Mouse (Mus musculus) sigmoid colon, adult 10 weeks (tissue): ENCODE data around the gene Eno3. TPM values are rescaled to one million over a fixed set of nuclear protein-coding genes. Genes with fewer than 3 reads are reported as not detected.

ENCODE experiments used
- polyA plus RNA-seq: library from polyadenylated mRNA; stranded (reverse); fragments of 350-450 nt; fragmentation: Illumina TruSeq; extraction: RNeasy Lipid Tissue Mini Kit (QIAGEN cat#74804); gene quantifications from one replicate; pipeline ENCODE4 v1.2.3, GENCODE M21; 2014; ENCODE audit warnings: low read depth, low replicate concordance

Gene Eno3
- polyA plus RNA-seq = 22.6 TPM

GRCm38 (mm10) chr11:70656964-70657363, at the start of gene Eno3:
TSS of gene Eno3 (plus strand) at chr11:70657202.

GRCm38 (mm10) chr11:70615516-70616093, 41.4 kb upstream of the Eno3 start, which contains the start of gene 4930544D05Rik:
TSS of gene 4930544D05Rik (plus strand) at chr11:70615848.

GRCm38 (mm10) chr11:70619101-70619500, 37.9 kb upstream of the Eno3 start, which contains the start of gene Chrne:
TSS of gene Chrne (minus strand) at chr11:70619216.

GRCm38 (mm10) chr11:70638714-70639278, 18.2 kb upstream of the Eno3 start, which contains the start of gene Gp1ba:
TSS of gene Gp1ba (plus strand) at chr11:70639122.

GRCm38 (mm10) chr11:70646691-70647650, 10.0 kb upstream of the Eno3 start, which contains the start of the genes Rnf167 and Slc25a11:
TSS of gene Rnf167 (plus strand) at chr11:70647235.
TSS of gene Slc25a11 (minus strand) at chr11:70647479.

GRCm38 (mm10) chr11:70654198-70654922, 2.6 kb upstream of the Eno3 start, which contains the start of gene Pfn1:
TSS of gene Pfn1 (minus strand) at chr11:70654644.

GRCm38 (mm10) chr11:70668771-70669505, 11.9 kb downstream of the Eno3 start, which contains the start of gene Spag7:
TSS of gene Spag7 (minus strand) at chr11:70669416.

GRCm38 (mm10) chr11:70687601-70688199, 30.7 kb downstream of the Eno3 start, which contains the start of gene Camta2:
TSS of gene Camta2 (minus strand) at chr11:70688105.

GRCm38 (mm10) chr11:70699722-70700556, 42.9 kb downstream of the Eno3 start, which contains the start of the genes Inca1 and Kif1c:
TSS of gene Inca1 (minus strand) at chr11:70700155.
TSS of gene Kif1c (plus strand) at chr11:70700548.

Other genes with a start within 250 kb of the Eno3 start
- gene Pelp1, start 247.2 kb upstream of the Eno3 start, polyA plus RNA-seq = 6.3 TPM
- gene Arrb2, start 224.6 kb upstream of the Eno3 start, polyA plus RNA-seq = 0.47 TPM
- 8.1 TPM for gene Med11, start 205.3 kb upstream of the Eno3 start, polyA plus RNA-seq
- 0.28 TPM for gene Zmynd15, start 197.8 kb upstream of the Eno3 start, polyA plus RNA-seq
- 12.0 TPM for gene Cxcl16, start 197.2 kb upstream of the Eno3 start, polyA plus RNA-seq
- gene Tm4sf5, start 152.0 kb upstream of the Eno3 start, polyA plus RNA-seq = 1.6 TPM
- not detected for gene Vmo1, start 142.6 kb upstream of the Eno3 start, polyA plus RNA-seq
- not detected for gene Gltpd2, start 138.0 kb upstream of the Eno3 start, polyA plus RNA-seq
- 16.2 TPM for gene Psmb6, start 131.8 kb upstream of the Eno3 start, polyA plus RNA-seq
- not detected for gene Gm40193, start 124.3 kb upstream of the Eno3 start, polyA plus RNA-seq
- gene Pld2, start 117.1 kb upstream of the Eno3 start, polyA plus RNA-seq = 0.85 TPM
- gene Mink1, start 94.3 kb upstream of the Eno3 start, polyA plus RNA-seq = 4.6 TPM
- gene 4930544D05Rik, start 41.4 kb upstream of the Eno3 start, polyA plus RNA-seq = not detected
- not detected for gene Chrne, start 38.0 kb upstream of the Eno3 start, polyA plus RNA-seq
- not detected for gene Gp1ba, start 18.1 kb upstream of the Eno3 start, polyA plus RNA-seq
- gene Rnf167, start 10.0 kb upstream of the Eno3 start, polyA plus RNA-seq = 43.3 TPM
- 26.7 TPM for gene Slc25a11, start 9.7 kb upstream of the Eno3 start, polyA plus RNA-seq
- gene Pfn1, start 2.6 kb upstream of the Eno3 start, polyA plus RNA-seq = 141 TPM
- 18.2 TPM for gene Spag7, start 12.2 kb downstream of the Eno3 start, polyA plus RNA-seq
- 2.2 TPM for gene Camta2, start 30.9 kb downstream of the Eno3 start, polyA plus RNA-seq
- 0.85 TPM for gene Inca1, start 43.0 kb downstream of the Eno3 start, polyA plus RNA-seq
- 24.2 TPM for gene Kif1c, start 43.3 kb downstream of the Eno3 start, polyA plus RNA-seq
- 3.8 TPM for gene Zfp3, start 107.0 kb downstream of the Eno3 start, polyA plus RNA-seq
- 2.0 TPM for gene Scimp, start 155.4 kb downstream of the Eno3 start, polyA plus RNA-seq
- gene Rabep1, start 187.6 kb downstream of the Eno3 start, polyA plus RNA-seq = 39.1 TPM